Mouse (Mus musculus): ENCODE data around the gene Zfp36l1.
"Not testable (repeated sequence)": the region's sequence is repeated elsewhere in the genome, so short reads cannot be mapped to it uniquely, and the experiment has no call there.

Zfp36l1 gene

GRCm38 (mm10) chr12:80108896-80109668 lies 3.7 kb downstream of the Zfp36l1 start:
- DNase-seq (ENCODE audit: low spot score), result not testable (repeated sequence)

GRCm38 (mm10) chr12:80106896-80107667 lies 5.7 kb downstream of the Zfp36l1 start:
- DNase-seq (ENCODE audit: low spot score), result no peak

GRCm38 (mm10) chr12:80106138-80106895 lies 6.5 kb downstream of the Zfp36l1 start:
- DNase-seq (ENCODE audit: low spot score), result no peak

- no peak for DNase-seq (ENCODE audit: low spot score)
Observed at GRCm38 (mm10) chr12:80103521-80103973, 9.3 kb downstream of the Zfp36l1 start.

- DNase-seq (ENCODE audit: low spot score), result no peak
Observed at GRCm38 (mm10) chr12:80103089-80103488, 9.7 kb downstream of the Zfp36l1 start.

- DNase-seq (ENCODE audit: low spot score), result no peak
Observed at GRCm38 (mm10) chr12:80098825-80099224, 14.0 kb downstream of the Zfp36l1 start.

- DNase-seq (ENCODE audit: low spot score), result no peak
Observed at GRCm38 (mm10) chr12:80096734-80097133, 16.1 kb downstream of the Zfp36l1 start.

- no peak for DNase-seq (ENCODE audit: low spot score)
Observed at GRCm38 (mm10) chr12:80092787-80093186, 20.0 kb downstream of the Zfp36l1 start.

- no peak for DNase-seq (ENCODE audit: low spot score)
Observed at GRCm38 (mm10) chr12:80091080-80091479, 21.7 kb downstream of the Zfp36l1 start.

- DNase-seq (ENCODE audit: low spot score), result no peak
Observed at GRCm38 (mm10) chr12:80090529-80090928, 22.3 kb downstream of the Zfp36l1 start.

GRCm38 (mm10) chr12:80088143-80088542 lies 24.7 kb downstream of the Zfp36l1 start:
- DNase-seq (ENCODE audit: low spot score), result no peak

GRCm38 (mm10) chr12:80084446-80085112 lies 28.2 kb downstream of the Zfp36l1 start:
- no peak for DNase-seq (ENCODE audit: low spot score)

GRCm38 (mm10) chr12:80083937-80084336 lies 28.9 kb downstream of the Zfp36l1 start:
- peak; percentile 72 for DNase-seq (ENCODE audit: low spot score)

- DNase-seq (ENCODE audit: low spot score), result no peak
Observed at GRCm38 (mm10) chr12:80083133-80083821, 29.5 kb downstream of the Zfp36l1 start.

- no peak for DNase-seq (ENCODE audit: low spot score)
Observed at GRCm38 (mm10) chr12:80082730-80083129, 30.1 kb downstream of the Zfp36l1 start.

- DNase-seq (ENCODE audit: low spot score), result no peak
Observed at GRCm38 (mm10) chr12:80081440-80081839, 31.4 kb downstream of the Zfp36l1 start.

- DNase-seq (ENCODE audit: low spot score), result no peak
Observed at GRCm38 (mm10) chr12:80079937-80080336, 32.9 kb downstream of the Zfp36l1 start.

- DNase-seq (ENCODE audit: low spot score), result no peak
Observed at GRCm38 (mm10) chr12:80074331-80074730, 38.5 kb downstream of the Zfp36l1 start.

- DNase-seq (ENCODE audit: low spot score), result no peak
Observed at GRCm38 (mm10) chr12:80070534-80071287, 42.1 kb downstream of the Zfp36l1 start.

GRCm38 (mm10) chr12:80069040-80069439 lies 43.8 kb downstream of the Zfp36l1 start:
- no peak for DNase-seq (ENCODE audit: low spot score)
